Comparison of ENCODE assay signal across 8 mouse cellular contexts in the genomic region with DNA sequence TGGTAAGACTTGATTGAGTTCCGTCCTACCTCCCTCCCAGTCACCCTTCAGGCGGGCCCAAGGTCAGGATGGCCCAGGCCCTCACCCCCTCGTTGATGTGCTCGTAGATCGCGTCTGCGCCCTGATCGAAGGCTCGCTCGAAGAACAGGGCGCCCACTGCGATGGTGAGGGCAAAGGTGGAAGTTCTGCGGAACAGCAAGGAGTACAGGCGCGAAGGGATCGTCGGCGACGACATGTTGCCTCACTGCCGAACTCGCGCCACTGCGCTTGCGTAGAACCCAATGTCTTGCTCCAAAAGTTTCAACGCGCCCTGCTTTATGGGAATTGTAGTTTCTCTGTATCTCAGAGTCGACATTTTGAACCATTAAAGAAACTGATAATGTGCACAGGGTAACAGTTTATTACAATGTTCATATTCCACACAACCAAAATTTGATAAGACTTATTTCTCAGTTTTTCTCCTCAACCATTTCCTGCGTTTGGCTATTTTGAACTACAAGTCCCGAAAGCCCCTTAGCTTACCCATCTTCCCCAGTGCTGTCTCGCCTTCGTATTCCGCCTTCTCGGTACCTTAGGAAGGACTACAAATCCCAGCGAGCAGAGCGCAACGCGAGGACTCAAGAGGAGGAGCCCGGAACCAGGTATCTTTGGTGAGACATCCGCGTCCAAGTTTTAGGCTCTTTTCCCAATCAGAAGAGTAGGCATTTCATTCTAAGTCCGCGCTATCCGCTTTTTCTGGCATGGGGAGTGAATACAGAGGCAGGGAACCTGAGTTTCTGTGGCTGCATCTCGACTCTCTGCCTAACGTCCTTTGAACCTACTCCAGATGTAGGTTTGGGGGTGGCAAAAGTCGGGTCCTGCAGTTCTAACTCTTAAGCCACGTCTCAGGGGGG. TPM values are rescaled to one million over a fixed set of nuclear protein-coding genes. Genes with fewer than 3 reads are reported as not detected.
DNase-seq lines count a peak whose midpoint lies in the region; ATAC-seq and TF ChIP-seq lines count a peak whose summit lies in the region.

Gene Uqcr10, minus strand, starts transcription at position 271 of the 893 bp plus-strand sequence.
Gene Zmat5, plus strand, starts transcription at position 607 of the 893 bp plus-strand sequence.

- no peaks in the 10 kb centered on the region for H3K9me3 ChIP-seq in embryonic facial prominence, embryonic 15.5 days (replicated peaks)
- H3K9me3 ChIP-seq in limb, embryonic 14.5 days (ENCODE audit: control insufficient read depth, low read length), result no peaks in the 10 kb centered on the region
- no peaks in the 10 kb centered on the region for H3K9me3 ChIP-seq in midbrain, postnatal 0 days (ENCODE audit: low read length)

- H3K36me3 ChIP-seq in embryonic facial prominence, embryonic 15.5 days, result peaks cover 18% of the 10 kb centered on the region
- H3K36me3 ChIP-seq in limb, embryonic 14.5 days (ENCODE audit: control insufficient read depth, insufficient read depth, low read length), result peaks cover 20% of the 10 kb centered on the region
- 0 out of 2 replicates have a peak, but pooled peaks cover 3% of the 10 kb centered on the region for H3K36me3 ChIP-seq in midbrain, postnatal 0 days (ENCODE audit: insufficient read depth, low read length)

- H3K27me3 ChIP-seq in embryonic facial prominence, embryonic 15.5 days, result no peaks in the 10 kb centered on the region
- H3K27me3 ChIP-seq in limb, embryonic 14.5 days (ENCODE audit: control insufficient read depth, insufficient read depth, low read length), result no peaks in the 10 kb centered on the region
- no peaks in the 10 kb centered on the region for H3K27me3 ChIP-seq in midbrain, postnatal 0 days (ENCODE audit: insufficient read depth, low read length)

- ATAC-seq in embryonic facial prominence, embryonic 15.5 days (ENCODE audit: insufficient number of reproducible peaks, low FRiP score, low TSS enrichment, low read depth), result peak; percentile 94
- ATAC-seq in limb, embryonic 14.5 days (ENCODE audit: low FRiP score, low read depth), result peak; percentile 95
- peak; percentile 96 for ATAC-seq in midbrain, postnatal 0 days (ENCODE audit: low FRiP score)

- H3K4me1 ChIP-seq in bone marrow, adult 2 months (ENCODE audit: control insufficient read depth, insufficient read depth, low read length), result peaks cover 2% of the 10 kb centered on the region; the same call in 1 of the 2 replicates
- H3K4me1 ChIP-seq in embryonic facial prominence, embryonic 15.5 days, result peaks cover 13% of the 10 kb centered on the region
- H3K4me1 ChIP-seq in limb, embryonic 14.5 days (ENCODE audit: control insufficient read depth, insufficient read depth, low read length), result peaks cover 10% of the 10 kb centered on the region
- 0 out of 2 replicates have a peak, but pooled peaks cover 6% of the 10 kb centered on the region for H3K4me1 ChIP-seq in midbrain, postnatal 0 days (ENCODE audit: insufficient read depth, low read length)

- TF ChIP-seq CTCF in bone marrow, adult 2 months (IDR thresholded peaks at IDR 0.05; ENCODE audit: control insufficient read depth, insufficient read depth, low read length), result peak; percentile 42; the same call in 1 of the 2 replicates
- no peak; the same call in 1 of the 2 replicates for TF ChIP-seq CTCF in midbrain, postnatal 0 days (IDR thresholded peaks at IDR 0.05)

- under 1% methylated on average over 47 of the region's 47 CpGs for WGBS in bone marrow, adult 2 months
- under 1% methylated on average over 47 of the region's 47 CpGs for WGBS in embryonic facial prominence, embryonic 15.5 days
- 0% methylated on average over 47 of the region's 47 CpGs for WGBS in limb, embryonic 14.5 days
- under 1% methylated on average over 47 of the region's 47 CpGs for WGBS in midbrain, postnatal 0 days

- H3K9ac ChIP-seq in embryonic facial prominence, embryonic 15.5 days, result peak within 1 kb of the TSS; percentile 87
- peak within 1 kb of the TSS; percentile 84 for H3K9ac ChIP-seq in limb, embryonic 14.5 days (ENCODE audit: low read depth, low read length, severe bottlenecking)
- H3K9ac ChIP-seq in midbrain, postnatal 0 days (replicated peaks; ENCODE audit: low read length, poor library complexity, severe bottlenecking), result peak within 1 kb of the TSS; percentile 90

- H3K4me3 ChIP-seq in bone marrow, adult 2 months (replicated peaks; ENCODE audit: control insufficient read depth, low read depth, low read length), result peak within 1 kb of the TSS; percentile 90
- peak within 1 kb of the TSS; percentile 75 for H3K4me3 ChIP-seq in embryonic facial prominence, embryonic 15.5 days (replicated peaks)
- peak within 1 kb of the TSS; percentile 85 for H3K4me3 ChIP-seq in limb, embryonic 14.5 days (replicated peaks; ENCODE audit: low read length)
- H3K4me3 ChIP-seq in midbrain, postnatal 0 days (ENCODE audit: low read depth, low read length), result peak within 1 kb of the TSS; percentile 80

- peak within 1 kb of the TSS; percentile 85 for H3K4me2 ChIP-seq in embryonic facial prominence, embryonic 15.5 days (replicated peaks)
- H3K4me2 ChIP-seq in limb, embryonic 14.5 days (replicated peaks; ENCODE audit: low read depth, low read length, severe bottlenecking), result peak within 1 kb of the TSS; percentile 82
- H3K4me2 ChIP-seq in midbrain, postnatal 0 days (ENCODE audit: low read depth, low read length, poor library complexity, severe bottlenecking), result peak within 1 kb of the TSS; percentile 91

- peak within 1 kb of the TSS; percentile 74 for H3K27ac ChIP-seq in bone marrow, adult 2 months (ENCODE audit: control insufficient read depth, insufficient read depth, low read depth, low read length, poor library complexity)
- H3K27ac ChIP-seq in embryonic facial prominence, embryonic 15.5 days (replicated peaks), result peak within 1 kb of the TSS; percentile 75
- no peak within 1 kb of the TSS for H3K27ac ChIP-seq in limb, embryonic 14.5 days (replicated peaks; ENCODE audit: low read depth, low read length)
- H3K27ac ChIP-seq in midbrain, postnatal 0 days (ENCODE audit: low read depth, low read length), result peak within 1 kb of the TSS; percentile 74

- TF ChIP-seq POLR2A in bone marrow, adult 2 months (IDR thresholded peaks at IDR 0.05; ENCODE audit: borderline replicate concordance, control insufficient read depth, low read depth, low read length), result peak; percentile 96
- peak; percentile 89; the same call in 1 of the 2 replicates for TF ChIP-seq POLR2A in limb, embryonic 14.5 days (IDR thresholded peaks at IDR 0.05; ENCODE audit: borderline replicate concordance, extremely low read depth, insufficient read depth, insufficient read length)

- peak; percentile 99 for DNase-seq in 416B (ENCODE audit: low read depth)
- DNase-seq in heart, adult 8-10 months (ENCODE audit: low spot score), result peak; percentile 92
- peak; percentile 96 for DNase-seq in kidney, adult 9 months
- peak; percentile 94 for DNase-seq in limb, embryonic 14.5 days (ENCODE audit: low spot score)
- peak; percentile 96 for DNase-seq in midbrain, postnatal 0 days (ENCODE audit: low spot score)
- peak; percentile 84 to 88 for DNase-seq in spleen, postnatal 14 days (ENCODE audit: low spot score in 2 of 2)

RNA-seq across cellular contexts. Expression of gene Uqcr10, which starts in this region (rescaled TPM):
- polyA plus RNA-seq in bone marrow, adult 2 months (2011; ENCODE audit: insufficient read depth, insufficient read length, low replicate concordance, missing spikeins), result 143 and 240 TPM in 2 replicates
- 734 and 735 TPM in 2 replicates for polyA plus RNA-seq in embryonic facial prominence, embryonic 15.5 days (2015; fragmentation: Nextera tagmentation; extraction: Ambion mirVana)
- 1,000 to 10,000 TPM; 1,379 to 1,599 (median 1,505) TPM for total RNA-seq in heart, adult 8-10 months (2022)
- polyA plus RNA-seq in limb, embryonic 14.5 days (2012; rRNA removed), result 607 and 868 TPM in 2 replicates
- 681 and 756 TPM in 2 replicates for polyA plus RNA-seq in limb, embryonic 14.5 days (2014; fragmentation: Nextera tagmentation; extraction: Ambion mirVana)
- 294 and 403 TPM in 2 replicates for total RNA-seq in midbrain, postnatal 0 days (2014; rRNA removed)
- polyA plus RNA-seq in midbrain, postnatal 0 days (2015; fragmentation: Nextera tagmentation; extraction: Ambion mirVana), result 788 and 843 TPM in 2 replicates

RNA-seq across cellular contexts. Expression of gene Zmat5, which starts in this region (rescaled TPM):
- polyA plus RNA-seq in bone marrow, adult 2 months (2011; ENCODE audit: insufficient read depth, insufficient read length, low replicate concordance, missing spikeins), result 9.6 and 11.7 TPM in 2 replicates
- 62.8 and 67.1 TPM in 2 replicates for polyA plus RNA-seq in embryonic facial prominence, embryonic 15.5 days (2015; fragmentation: Nextera tagmentation; extraction: Ambion mirVana)
- total RNA-seq in heart, adult 8-10 months (2022), result 10 to 100 TPM; 25.9 to 31.7 (median 26.3) TPM
- polyA plus RNA-seq in limb, embryonic 14.5 days (2012; rRNA removed), result 42.1 TPM in 2 replicates
- 56.4 and 61.3 TPM in 2 replicates for polyA plus RNA-seq in limb, embryonic 14.5 days (2014; fragmentation: Nextera tagmentation; extraction: Ambion mirVana)
- 25.9 and 28.2 TPM in 2 replicates for total RNA-seq in midbrain, postnatal 0 days (2014; rRNA removed)
- polyA plus RNA-seq in midbrain, postnatal 0 days (2015; fragmentation: Nextera tagmentation; extraction: Ambion mirVana), result 43.5 and 51.7 TPM in 2 replicates
